ENCODE assay signal across 19 mouse cellular contexts in the genomic region with DNA sequence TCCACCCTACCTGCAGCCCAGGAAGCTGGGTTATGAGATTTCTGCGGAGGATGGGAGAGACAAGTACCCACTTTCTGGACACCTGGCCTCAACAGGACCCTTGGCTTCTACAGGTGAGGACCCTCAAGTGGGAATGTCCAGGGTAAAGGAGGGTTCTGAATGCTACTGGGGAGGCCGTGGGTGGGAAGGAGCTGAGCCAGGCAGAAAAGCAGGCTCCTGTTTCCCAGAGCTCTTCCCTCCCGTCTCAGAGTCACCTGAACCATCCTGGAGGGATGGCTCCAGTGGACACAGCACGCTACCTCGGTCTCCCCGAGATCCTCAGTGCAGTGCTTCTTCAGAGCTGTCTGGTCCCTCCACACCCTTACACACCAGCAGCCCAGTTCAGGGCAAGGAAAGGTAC. TPM values are rescaled to one million over a fixed set of nuclear protein-coding genes. Genes with fewer than 3 reads are reported as not detected.
A peak's percentile ranks its signal among the peaks of the same experiment; 100 is the strongest.
DNase-seq lines count a peak whose midpoint lies in the region; TF ChIP-seq lines count a peak whose summit lies in the region.
"Had no signal": no experiment of that assay in that cellular context is flagged by ENCODE, and none has a peak within 500 bp of the region (broad histone marks: within the 10 kb centered on the region; RNA-seq: fewer than 3 reads in every experiment).

No protein-coding gene starts in this region.

- H3K27ac ChIP-seq in gastrocnemius, adult 2 months, result peak overlapping the region; percentile 20; the same call in 1 of the 2 replicates
- H3K27ac ChIP-seq in heart, embryonic 10.5 days, result 0 out of 2 replicates have a peak overlapping the region, but pooled peaks have one; percentile 38
- H3K27ac ChIP-seq: embryonic facial prominence, embryonic 10.5 days; embryonic facial prominence, embryonic 12.5 days; forebrain, embryonic 13.5 days; forebrain, embryonic 15.5 days had no signal

- H3K36me3 ChIP-seq in heart, embryonic 10.5 days, result peaks cover 90% of the 10 kb centered on the region

- H3K4me1 ChIP-seq in heart, embryonic 10.5 days, result peaks cover 47% of the 10 kb centered on the region

- no peak for DNase-seq in gastrocnemius, adult 2 months
- DNase-seq in gastrocnemius, postnatal 14 days, result no peak
- DNase-seq in heart, embryonic 10.5 days (ENCODE audit: low spot score), result no peak
- DNase-seq in heart, postnatal 25 days (ENCODE audit: low spot score), result no peak
- peak; percentile 22 for DNase-seq in adipocyte (ENCODE audit: low spot score)
- DNase-seq in thymus, postnatal 0 days (ENCODE audit: low spot score), result no peak
- DNase-seq: adrenal gland, postnatal 10 days; adrenal gland, postnatal 25 days; B cell, adult 2 months; cerebellum, adult 11 months; cerebellum, adult 8-10 months; forebrain, postnatal 0 days had no signal

- 85% methylated on average over 6 of the region's 6 CpGs for WGBS in heart, embryonic 10.5 days

- no peak overlapping the region for H3K4me3 ChIP-seq in gastrocnemius, adult 2 months
- H3K4me3 ChIP-seq in heart, embryonic 10.5 days, result no peak overlapping the region
- H3K4me3 ChIP-seq: embryonic facial prominence, embryonic 10.5 days; embryonic facial prominence, embryonic 12.5 days; forebrain, embryonic 13.5 days; forebrain, embryonic 15.5 days had no signal

- no peak for TF ChIP-seq CTCF in gastrocnemius, adult 2 months (IDR thresholded peaks at IDR 0.05)

- peaks cover 3% of the 10 kb centered on the region for H3K27me3 ChIP-seq in heart, embryonic 10.5 days (ENCODE audit: insufficient read depth, poor library complexity, severe bottlenecking)
- H3K27me3 ChIP-seq: embryonic facial prominence, embryonic 12.5 days; Patski had no signal

- intact Hi-C loops in gastrocnemius, adult 2 months (cut with DNase I), result loop anchor here (5.0 to 10.0 kb wide), 2 partner anchors 35 to 113 kb away; no protein-coding TSS in a partner anchor
- intact Hi-C loops in gastrocnemius, postnatal 14 days (cut with DNase I; ENCODE audit: low total_unique reads), result no loop called here
- intact Hi-C loops in heart, postnatal 25 days (cut with DNase I), result no loop called here

- no peaks in the 10 kb centered on the region for H3K9me3 ChIP-seq in heart, embryonic 10.5 days
- H3K9me3 ChIP-seq: embryonic facial prominence, embryonic 10.5 days; embryonic facial prominence, embryonic 12.5 days; forebrain, embryonic 13.5 days; forebrain, embryonic 15.5 days; G1E had no signal

RNA-seq across cellular contexts. Expression of gene Tns2, which starts 12.0 kb away (rescaled TPM):
- total RNA-seq in gastrocnemius, adult 2 months (2021), result 10 to 100 TPM; 39.1 to 44.1 TPM
- total RNA-seq in gastrocnemius, postnatal 14 days (2021), result 10 to 100 TPM; 29.8 to 45.6 TPM
- polyA plus RNA-seq in heart, embryonic 10.5 days (2016; fragmentation: Nextera tagmentation; extraction: Ambion mirVana), result 19.8 and 19.9 TPM in 2 replicates
- 100 to 1,000 TPM in 1 of 2 experiments, 10 to 100 TPM in 1; 98.6 to 118 TPM for total RNA-seq in heart, postnatal 25 days (2021)
- polyA plus RNA-seq in thymus, postnatal 0 days (2015; fragmentation: Nextera tagmentation; extraction: Ambion mirVana), result 4.4 and 5.2 TPM in 2 replicates

RNA-seq across cellular contexts. Expression of gene Spryd3, which starts 23.9 kb away (rescaled TPM):
- total RNA-seq in gastrocnemius, adult 2 months (2021), result 1 to 10 TPM; 4.4 to 5.8 TPM
- 10 to 100 TPM; 10.0 to 12.0 TPM for total RNA-seq in gastrocnemius, postnatal 14 days (2021)
- polyA plus RNA-seq in heart, embryonic 10.5 days (2016; fragmentation: Nextera tagmentation; extraction: Ambion mirVana), result 19.0 and 19.4 TPM in 2 replicates
- total RNA-seq in heart, postnatal 25 days (2021), result 10 to 100 TPM; 13.2 to 15.1 TPM
- polyA plus RNA-seq in thymus, postnatal 0 days (2015; fragmentation: Nextera tagmentation; extraction: Ambion mirVana), result 19.1 and 19.9 TPM in 2 replicates

RNA-seq across cellular contexts. Expression of gene Igfbp6, which starts 32.0 kb away (rescaled TPM):
- total RNA-seq in gastrocnemius, adult 2 months (2021), result 10 to 100 TPM; 34.3 to 87.7 TPM
- 10 to 100 TPM; 65.6 to 80.6 TPM for total RNA-seq in gastrocnemius, postnatal 14 days (2021)
- 0.64 and 0.67 TPM in 2 replicates for polyA plus RNA-seq in heart, embryonic 10.5 days (2016; fragmentation: Nextera tagmentation; extraction: Ambion mirVana)
- total RNA-seq in heart, postnatal 25 days (2021), result 10 to 100 TPM; 38.3 to 43.6 TPM
- polyA plus RNA-seq in thymus, postnatal 0 days (2015; fragmentation: Nextera tagmentation; extraction: Ambion mirVana), result 6.8 and 7.5 TPM in 2 replicates
- polyA plus RNA-seq: forebrain, embryonic 11.5 days had no signal

RNA-seq across cellular contexts. Expression of gene Soat2, which starts 38.1 kb away (rescaled TPM):
- total RNA-seq in gastrocnemius, adult 2 months (2021), result under 1 TPM in 1 of 2 experiments, not detected in 1; 0.14 TPM
- total RNA-seq in gastrocnemius, postnatal 14 days (2021), result under 1 TPM in 1 of 2 experiments, not detected in 1; 0.13 TPM
- polyA plus RNA-seq in heart, embryonic 10.5 days (2016; fragmentation: Nextera tagmentation; extraction: Ambion mirVana), result 2.0 and 7.9 TPM in 2 replicates
- under 1 TPM in 1 of 2 experiments, not detected in 1; 0.11 TPM for total RNA-seq in heart, postnatal 25 days (2021)
- 1.0 and 1.1 TPM in 2 replicates for polyA plus RNA-seq in thymus, postnatal 0 days (2015; fragmentation: Nextera tagmentation; extraction: Ambion mirVana)
- polyA plus RNA-seq: forebrain, embryonic 11.5 days; forebrain, embryonic 15.5 days had no signal

RNA-seq across cellular contexts. Expression of gene Eif4b, which starts 38.6 kb away (rescaled TPM):
- total RNA-seq in gastrocnemius, adult 2 months (2021), result 100 to 1,000 TPM; 187 to 246 TPM
- 100 to 1,000 TPM; 130 to 139 TPM for total RNA-seq in gastrocnemius, postnatal 14 days (2021)
- polyA plus RNA-seq in heart, embryonic 10.5 days (2016; fragmentation: Nextera tagmentation; extraction: Ambion mirVana), result 85.5 and 99.6 TPM in 2 replicates
- 100 to 1,000 TPM; 131 to 144 TPM for total RNA-seq in heart, postnatal 25 days (2021)
- polyA plus RNA-seq in thymus, postnatal 0 days (2015; fragmentation: Nextera tagmentation; extraction: Ambion mirVana), result 93.3 and 103 TPM in 2 replicates
